ENCODE assay signal across 26 mouse cellular contexts in genomic region chr17:85986181-85986580, GRCm38 (mm10).
DNase-seq lines count a peak whose midpoint lies in the region; ATAC-seq and TF ChIP-seq lines count a peak whose summit lies in the region.
"Had no signal": no experiment of that assay in that cellular context is flagged by ENCODE, and none has a peak within 500 bp of the region (broad histone marks: within the 10 kb centered on the region; RNA-seq: fewer than 3 reads in every experiment).

No protein-coding gene starts in this region.

- no peak overlapping the region for H3K9ac ChIP-seq in limb, embryonic 14.5 days (ENCODE audit: low read depth, low read length, severe bottlenecking)
- H3K9ac ChIP-seq in MEL (ENCODE audit: control insufficient read depth, low read depth, low read length, poor library complexity, severe bottlenecking) = no peak overlapping the region
- H3K9ac ChIP-seq in liver, embryonic 16.5 days (ENCODE audit: low read depth, low read length) = no peak overlapping the region
- H3K9ac ChIP-seq: heart, embryonic 12.5 days; hindbrain, embryonic 14.5 days; limb, embryonic 15.5 days; lung, embryonic 15.5 days; midbrain, embryonic 13.5 days; stomach, embryonic 15.5 days had no signal

- no peaks in the 10 kb centered on the region; the same call in 1 of the 2 replicates for H3K36me3 ChIP-seq in limb, embryonic 14.5 days (ENCODE audit: control insufficient read depth, insufficient read depth, low read length)
- peaks cover 29% of the 10 kb centered on the region for H3K36me3 ChIP-seq in limb, embryonic 10.5 days
- no peaks in the 10 kb centered on the region; a peak in 2 of 4 replicates for H3K36me3 ChIP-seq in MEL (ENCODE audit: control insufficient read depth in 1 of 2, insufficient read depth in 2 of 2, low read length in 2 of 2)
- H3K36me3 ChIP-seq in liver, embryonic 16.5 days (ENCODE audit: control insufficient read depth, insufficient read depth) = peaks cover 2% of the 10 kb centered on the region; the same call in 1 of the 2 replicates
- H3K36me3 ChIP-seq: lung, embryonic 15.5 days; stomach, embryonic 15.5 days had no signal

- H3K4me2 ChIP-seq in limb, embryonic 14.5 days (replicated peaks; ENCODE audit: low read depth, low read length, severe bottlenecking) = no peak overlapping the region
- no peak overlapping the region for H3K4me2 ChIP-seq in liver, embryonic 16.5 days (ENCODE audit: low read depth, low read length)
- H3K4me2 ChIP-seq: heart, embryonic 12.5 days; hindbrain, embryonic 14.5 days; limb, embryonic 15.5 days; lung, embryonic 15.5 days; midbrain, embryonic 13.5 days; stomach, embryonic 15.5 days had no signal

- no peak for ATAC-seq in limb, embryonic 14.5 days (ENCODE audit: low FRiP score, low read depth)
- ATAC-seq in liver, embryonic 16.5 days (ENCODE audit: low read depth) = peak; percentile 61
- ATAC-seq: forebrain, embryonic 14.5 days; intestine, postnatal 0 days; midbrain, embryonic 13.5 days had no signal

- no peaks in the 10 kb centered on the region for H3K9me3 ChIP-seq in limb, embryonic 14.5 days (ENCODE audit: control insufficient read depth, low read length)
- H3K9me3 ChIP-seq in limb, embryonic 10.5 days (replicated peaks) = no peaks in the 10 kb centered on the region
- no peaks in the 10 kb centered on the region for H3K9me3 ChIP-seq in MEL (replicated peaks; ENCODE audit: insufficient read depth, low read length)
- no peaks in the 10 kb centered on the region for H3K9me3 ChIP-seq in liver, embryonic 16.5 days (replicated peaks; ENCODE audit: control insufficient read depth, low read length)
- H3K9me3 ChIP-seq: heart, embryonic 12.5 days; limb, embryonic 15.5 days; lung, embryonic 15.5 days; midbrain, embryonic 13.5 days; stomach, embryonic 15.5 days had no signal

- peak in 1 of 2 experiments; percentile 18; a peak in 1 of 4 replicates for TF ChIP-seq EP300 in MEL (IDR thresholded peaks at IDR 0.05; ENCODE audit: low read depth in 1 of 2, low read length in 2 of 2)

- H3K79me2 ChIP-seq in MEL (ENCODE audit: control insufficient read depth, insufficient read depth, low read length, poor library complexity) = no peaks in the 10 kb centered on the region

- DNase-seq in heart, adult 11 months = peak; percentile 9
- no peak for DNase-seq in heart, postnatal 36 days
- no peak for DNase-seq in limb, embryonic 14.5 days (ENCODE audit: low spot score)
- no peak for DNase-seq in limb, embryonic 10.5 days (ENCODE audit: low spot score)
- peak; percentile 23 for DNase-seq in MEL (ENCODE audit: low read depth, low spot score)
- DNase-seq in frontal cortex, postnatal 10 days (ENCODE audit: low spot score in 2 of 2) = no peak
- DNase-seq in adrenal gland, adult (ENCODE audit: inconsistent age in 2 of 2, low spot score in 1 of 2) = no peak
- DNase-seq: adrenal gland, adult 2 months; adrenal gland, postnatal 36 days; cerebellum, adult 2 months; cerebellum, postnatal 14 days; gastrocnemius, postnatal 25 days; heart, adult 2 months; kidney, postnatal 10 days; thymus, postnatal 14 days had no signal

- no peaks in the 10 kb centered on the region for H3K27me3 ChIP-seq in limb, embryonic 14.5 days (ENCODE audit: control insufficient read depth, insufficient read depth, low read length)
- H3K27me3 ChIP-seq in limb, embryonic 10.5 days (ENCODE audit: low read depth, poor library complexity, severe bottlenecking) = peaks cover 5% of the 10 kb centered on the region; the same call in 1 of the 2 replicates
- no peaks in the 10 kb centered on the region for H3K27me3 ChIP-seq in MEL (ENCODE audit: control insufficient read depth in 1 of 2, insufficient read depth in 2 of 2, low read length in 2 of 2)
- H3K27me3 ChIP-seq in liver, embryonic 16.5 days (ENCODE audit: control insufficient read depth, insufficient read depth, low read depth, low read length) = no peaks in the 10 kb centered on the region
- H3K27me3 ChIP-seq: heart, embryonic 12.5 days; limb, embryonic 15.5 days; lung, embryonic 15.5 days; midbrain, embryonic 13.5 days; stomach, embryonic 15.5 days had no signal

- H3K4me3 ChIP-seq in limb, embryonic 14.5 days (replicated peaks; ENCODE audit: low read length) = no peak overlapping the region
- H3K4me3 ChIP-seq in limb, embryonic 10.5 days = no peak overlapping the region
- H3K4me3 ChIP-seq in MEL (ENCODE audit: control insufficient read depth in 1 of 2, insufficient read depth in 1 of 2, low read depth in 2 of 2, low read length in 2 of 2) = no peak overlapping the region
- no peak overlapping the region for H3K4me3 ChIP-seq in liver, embryonic 16.5 days (ENCODE audit: low read depth, low read length)
- H3K4me3 ChIP-seq: heart, adult 2 months; heart, embryonic 12.5 days; layer of hippocampus, adult 2 months; left cerebral cortex, adult 2 months; limb, embryonic 15.5 days; lung, embryonic 15.5 days; midbrain, embryonic 13.5 days; stomach, embryonic 15.5 days had no signal

- TF ChIP-seq RAD21 in MEL (IDR thresholded peaks at IDR 0.05; ENCODE audit: low read depth, low read length) = no peak

- 95% methylated on average over 2 of the region's 2 CpGs for WGBS in limb, embryonic 14.5 days
- 96% methylated on average over 2 of the region's 2 CpGs for WGBS in limb, embryonic 10.5 days
- WGBS in liver, embryonic 16.5 days (ENCODE audit: insufficient replicate concordance) = 19% methylated on average over 2 of the region's 2 CpGs

- intact Hi-C loops in heart, postnatal 36 days (cut with DNase I) = no loop called here

- H3K4me1 ChIP-seq in limb, embryonic 14.5 days (ENCODE audit: control insufficient read depth, insufficient read depth, low read length) = peaks cover 17% of the 10 kb centered on the region
- peaks cover 28% of the 10 kb centered on the region for H3K4me1 ChIP-seq in limb, embryonic 10.5 days
- H3K4me1 ChIP-seq in MEL (ENCODE audit: control insufficient read depth in 1 of 2, insufficient read depth in 2 of 2, low read length in 2 of 2) = peaks cover 5 to 8% of the 10 kb centered on the region in 2 experiments
- H3K4me1 ChIP-seq in liver, embryonic 16.5 days (ENCODE audit: control insufficient read depth, low read depth, low read length) = no peaks in the 10 kb centered on the region
- H3K4me1 ChIP-seq: lung, embryonic 15.5 days; midbrain, embryonic 13.5 days had no signal

- H3K27ac ChIP-seq in limb, embryonic 14.5 days (replicated peaks; ENCODE audit: low read depth, low read length) = 0 out of 2 replicates have a peak overlapping the region, but pooled peaks have one; percentile 38
- no peak overlapping the region for H3K27ac ChIP-seq in limb, embryonic 10.5 days
- no peak overlapping the region for H3K27ac ChIP-seq in MEL (ENCODE audit: control insufficient read depth, low read depth, low read length)
- no peak overlapping the region for H3K27ac ChIP-seq in liver, embryonic 16.5 days (ENCODE audit: low read length)
- H3K27ac ChIP-seq: heart, adult 2 months; hindbrain, embryonic 14.5 days; layer of hippocampus, adult 2 months; left cerebral cortex, adult 2 months; limb, embryonic 15.5 days; lung, embryonic 15.5 days; midbrain, embryonic 13.5 days; stomach, embryonic 15.5 days had no signal

- TF ChIP-seq POLR2A in limb, embryonic 14.5 days (IDR thresholded peaks at IDR 0.05; ENCODE audit: borderline replicate concordance, extremely low read depth, insufficient read depth, insufficient read length) = no peak
- no peak for TF ChIP-seq POLR2A in MEL (IDR thresholded peaks at IDR 0.05; ENCODE audit: control insufficient read depth in 1 of 2, insufficient read depth in 1 of 2, low read depth in 1 of 2, low read length in 2 of 2, poor library complexity in 1 of 2)

- no peak for TF ChIP-seq CTCF in MEL (IDR thresholded peaks at IDR 0.05 in 2 of 3, conservative IDR thresholded peaks at IDR 0.05 in 1 of 3; ENCODE audit: control insufficient read depth in 1 of 3, insufficient read depth in 1 of 3, low read depth in 2 of 3, low read length in 3 of 3, poor library complexity in 1 of 3, severe bottlenecking in 1 of 3)

TF ChIP-seq in MEL, 35 proteins besides CTCF, POLR2A, EP300 and RAD21:
- TF ChIP-seq JUND (IDR thresholded peaks at IDR 0.05; ENCODE audit: low read depth, low read length) (no peak), MXI1 (IDR thresholded peaks at IDR 0.05; ENCODE audit: low read depth, low read length) (no peak), RCOR1 (IDR thresholded peaks at IDR 0.05; ENCODE audit: low read depth, low read length) (no peak), UBTF (IDR thresholded peaks at IDR 0.05; ENCODE audit: borderline replicate concordance, insufficient read depth, low read depth, low read length) (no peak), ZC3H11A (IDR thresholded peaks at IDR 0.05; ENCODE audit: low read depth, low read length) (no peak), MAZ (IDR thresholded peaks at IDR 0.05; ENCODE audit: low read depth, low read length) (no peak), TCF12 (IDR thresholded peaks at IDR 0.05; ENCODE audit: low read depth, low read length) (peak; percentile 31; the same call in 1 of the 2 replicates), MAFK (IDR thresholded peaks at IDR 0.05; ENCODE audit: borderline replicate concordance, low read depth, low read length) (no peak), ETS1 (IDR thresholded peaks at IDR 0.05; ENCODE audit: low read depth, low read length) (0 out of 2 replicates have a peak, but pooled peaks have one; percentile 25), MEF2A (IDR thresholded peaks at IDR 0.05; ENCODE audit: extremely low read depth, insufficient replicate concordance, low read depth, low read length, poor library complexity, severe bottlenecking) (no peak), ZKSCAN1 (IDR thresholded peaks at IDR 0.05; ENCODE audit: low read depth, low read length) (no peak), MAX (IDR thresholded peaks at IDR 0.05; ENCODE audit: low read length) (no peak)

Comparison
In these comparisons a context has a peak if more than half of its experiments do, and no peak if none do; other contexts are left out.
1. DNase-seq: peak in heart, adult 11 months (single experiment) and MEL (single experiment); none in heart, postnatal 36 days (0 of 2), limb, embryonic 14.5 days (single experiment), limb, embryonic 10.5 days (single experiment), frontal cortex, postnatal 10 days (0 of 2) and adrenal gland, adult (0 of 2).